In genomic region chr1:121314766-121315428, GRCm38 (mm10) we compare ENCODE assay signal across 12 mouse cellular contexts. TPM values are rescaled to one million over a fixed set of nuclear protein-coding genes. Genes with fewer than 3 reads are reported as not detected.
DNase-seq lines count a peak whose midpoint lies in the region; ATAC-seq and TF ChIP-seq lines count a peak whose summit lies in the region.
"Had no signal": no experiment of that assay in that cellular context is flagged by ENCODE, and none has a peak within 500 bp of the region (broad histone marks: within the 10 kb centered on the region; RNA-seq: fewer than 3 reads in every experiment).

No protein-coding gene starts in this region.

- H3K79me2 ChIP-seq in macrophage (ENCODE audit: inconsistent target) = peaks cover 11% of the 10 kb centered on the region; the same call in 1 of the 2 replicates

- no peak overlapping the region for H3K9ac ChIP-seq in liver, postnatal 0 days (replicated peaks)
- H3K9ac ChIP-seq: neural tube, embryonic 12.5 days had no signal

- no peak for TF ChIP-seq EP300 in liver, postnatal 0 days (IDR thresholded peaks at IDR 0.05; ENCODE audit: low read depth)

- WGBS in heart, embryonic 10.5 days = 86% methylated on average over 3 of the region's 3 CpGs
- WGBS in macrophage (ENCODE audit: missing documents) = 12% methylated on average over 3 of the region's 3 CpGs
- 39% methylated on average over 3 of the region's 3 CpGs for WGBS in liver, postnatal 0 days (ENCODE audit: insufficient replicate concordance)

- peak; percentile 81 for ATAC-seq in common myeloid progenitor, adult 5-6 weeks (replicated peaks; ENCODE audit: low read depth, poor library complexity, severe bottlenecking)
- ATAC-seq in liver, postnatal 0 days = no peak

- TF ChIP-seq CTCF in liver, postnatal 0 days (IDR thresholded peaks at IDR 0.05; ENCODE audit: low read depth) = no peak

- H3K36me3 ChIP-seq in heart, embryonic 10.5 days = peaks cover 29% of the 10 kb centered on the region
- no peaks in the 10 kb centered on the region for H3K36me3 ChIP-seq in macrophage (ENCODE audit: inconsistent target)
- peaks cover 23% of the 10 kb centered on the region for H3K36me3 ChIP-seq in liver, postnatal 0 days (replicated peaks; ENCODE audit: insufficient read depth, low read length)

- H3K4me3 ChIP-seq in heart, embryonic 10.5 days = no peak overlapping the region
- H3K4me3 ChIP-seq in macrophage (ENCODE audit: inconsistent target) = no peak overlapping the region
- no peak overlapping the region for H3K4me3 ChIP-seq in liver, postnatal 0 days (ENCODE audit: low read depth, low read length)
- H3K4me3 ChIP-seq: neural tube, embryonic 12.5 days had no signal

- H3K27me3 ChIP-seq in heart, embryonic 10.5 days (ENCODE audit: insufficient read depth, poor library complexity, severe bottlenecking) = no peaks in the 10 kb centered on the region
- no peaks in the 10 kb centered on the region for H3K27me3 ChIP-seq in liver, postnatal 0 days (ENCODE audit: insufficient read depth, low read length)
- H3K27me3 ChIP-seq: neural tube, embryonic 12.5 days had no signal

- intact Hi-C loops in heart, postnatal 25 days (cut with DNase I) = no loop called here

- DNase-seq in heart, embryonic 10.5 days (ENCODE audit: low spot score) = peak; percentile 11
- DNase-seq in heart, postnatal 25 days (ENCODE audit: low spot score) = no peak
- DNase-seq in retina, postnatal 1 day = peak; percentile 36
- DNase-seq in kidney, postnatal 10 days = no peak
- DNase-seq in layer of hippocampus, adult 9-11 months = no peak
- DNase-seq in liver, postnatal 0 days = no peak
- DNase-seq: lung, postnatal 36 days; spleen, adult 18-20 months; thymus, postnatal 36 days had no signal

- no peak overlapping the region for H3K27ac ChIP-seq in heart, embryonic 10.5 days
- peak overlapping the region; percentile 13; the same call in 1 of the 2 replicates for H3K27ac ChIP-seq in macrophage
- H3K27ac ChIP-seq in liver, postnatal 0 days (ENCODE audit: low read depth) = no peak overlapping the region
- H3K27ac ChIP-seq: neural tube, embryonic 12.5 days had no signal

- H3K4me1 ChIP-seq in heart, embryonic 10.5 days = no peaks in the 10 kb centered on the region
- 0 out of 2 replicates have a peak, but pooled peaks cover 2% of the 10 kb centered on the region for H3K4me1 ChIP-seq in liver, postnatal 0 days (ENCODE audit: insufficient read depth)
- H3K4me1 ChIP-seq: neural tube, embryonic 12.5 days had no signal

- no peaks in the 10 kb centered on the region for H3K9me3 ChIP-seq in heart, embryonic 10.5 days
- H3K9me3 ChIP-seq in liver, postnatal 0 days (ENCODE audit: low read length) = no peaks in the 10 kb centered on the region
- H3K9me3 ChIP-seq: neural tube, embryonic 12.5 days had no signal

- H3K4me2 ChIP-seq in liver, postnatal 0 days (ENCODE audit: low read depth, low read length) = no peak overlapping the region
- H3K4me2 ChIP-seq: neural tube, embryonic 12.5 days had no signal

RNA-seq across cellular contexts. Expression of gene Insig2, which starts 17.5 kb away (rescaled TPM):
- polyA plus RNA-seq in heart, embryonic 10.5 days (2016; fragmentation: Nextera tagmentation; extraction: Ambion mirVana) = 24.5 and 25.9 TPM in 2 replicates
- total RNA-seq in heart, postnatal 25 days (2021) = 10 to 100 TPM; 58.1 to 65.9 TPM
- 10.6 and 10.7 TPM in 2 replicates for total RNA-seq in common myeloid progenitor, adult 5-6 weeks (2017)
- 10 to 100 TPM in 25 of 26 experiments, 1 to 10 TPM in 1; 8.5 to 70.5 (median 22.3) TPM for total RNA-seq in macrophage (2018; cell fraction: chromatin; rRNA removed)
- 10 to 100 TPM; 16.3 to 34.1 (median 19.5) TPM for total RNA-seq in macrophage (2018; cell fraction: cytosol; rRNA removed)
- 10 to 100 TPM; 12.6 to 53.8 (median 22.6) TPM for total RNA-seq in macrophage (2018; cell fraction: nucleus; rRNA removed)
- polyA plus RNA-seq in macrophage (2018) = 12.8 to 24.7 TPM (median 19.8 TPM) in 3 replicates
- polyA plus RNA-seq in liver, postnatal 0 days (2015; fragmentation: Nextera tagmentation; extraction: Ambion mirVana) = 42.5 and 47.7 TPM in 2 replicates

Comparison
In these comparisons a context has a peak if more than half of its experiments do, and no peak if none do; other contexts are left out.
1. DNase-seq: peak in heart, embryonic 10.5 days (single experiment) and retina, postnatal 1 day (single experiment); none in heart, postnatal 25 days (single experiment), kidney, postnatal 10 days (single experiment), layer of hippocampus, adult 9-11 months (single experiment) and liver, postnatal 0 days (single experiment).